Mouse (Mus musculus) frontal cortex, adult (tissue): ENCODE measurements around the gene Pop5.

Experiments used
- ATAC-seq: cut with Nextera tagmentation; 2 replicates; pipeline ENCODE4 v1.9.2; 2017; ENCODE audit warnings: mild to moderate bottlenecking, moderate library complexity, mixed read lengths; ENCODE audit not compliant: low TSS enrichment

The Pop5 gene

GRCm38 (mm10) chr5:115214864-115215263 is 20.8 kb upstream of the Pop5 start:
- ATAC-seq, result peak; percentile 46; the same call in 1 of the 2 replicates

GRCm38 (mm10) chr5:115215273-115216185 is 20.1 kb upstream of the Pop5 start:
- peak; percentile 35; the same call in 1 of the 2 replicates for ATAC-seq

GRCm38 (mm10) chr5:115217998-115218397 is 17.6 kb upstream of the Pop5 start:
- peak; percentile 45; the same call in 1 of the 2 replicates for ATAC-seq

- ATAC-seq, result peak; percentile 87
These were observed 14.6 kb upstream of the Pop5 start for GRCm38 (mm10) chr5:115220931-115221640.

- no peak for ATAC-seq
These were observed 13.2 kb upstream of the Pop5 start for GRCm38 (mm10) chr5:115222485-115222884.

- ATAC-seq, result peak; percentile 64
These were observed 4.6 kb upstream of the Pop5 start for GRCm38 (mm10) chr5:115230830-115231551.

- peak; percentile 25 for ATAC-seq
These were observed 4.0 kb upstream of the Pop5 start for GRCm38 (mm10) chr5:115231552-115232120.

- ATAC-seq, result peak; percentile 3; the same call in 1 of the 2 replicates
These were observed 3.1 kb upstream of the Pop5 start for GRCm38 (mm10) chr5:115232516-115232915.

GRCm38 (mm10) chr5:115233031-115233780 is 2.4 kb upstream of the Pop5 start:
- no peak for ATAC-seq

GRCm38 (mm10) chr5:115234519-115234918 is 1.1 kb upstream of the Pop5 start:
- ATAC-seq, result 0 out of 2 replicates have a peak, but pooled peaks have one; percentile 1

GRCm38 (mm10) chr5:115235323-115235771 is 289 bp upstream of the Pop5 start:
- peak; percentile 25; the same call in 1 of the 2 replicates for ATAC-seq

- peak; percentile 63 for ATAC-seq
These were observed 2.4 kb downstream of the Pop5 start for GRCm38 (mm10) chr5:115237803-115238728.

GRCm38 (mm10) chr5:115238729-115239195 is 3.1 kb downstream of the Pop5 start:
- ATAC-seq, result no peak

GRCm38 (mm10) chr5:115240191-115240590 is 4.6 kb downstream of the Pop5 start:
- ATAC-seq, result 0 out of 2 replicates have a peak, but pooled peaks have one; percentile 13

- no peak for ATAC-seq
These were observed 19.8 kb downstream of the Pop5 start for GRCm38 (mm10) chr5:115255472-115255871.

GRCm38 (mm10) chr5:115256909-115257546 is 21.4 kb downstream of the Pop5 start:
- ATAC-seq, result no peak

- no peak for ATAC-seq
These were observed 24.7 kb downstream of the Pop5 start for GRCm38 (mm10) chr5:115260356-115260755.

- no peak for ATAC-seq
These were observed 25.5 kb downstream of the Pop5 start for GRCm38 (mm10) chr5:115261141-115261540.

- ATAC-seq, result no peak
These were observed 26.2 kb downstream of the Pop5 start for GRCm38 (mm10) chr5:115261880-115262279.
